Mouse (Mus musculus): ENCODE results near the gene Bend7.

DNA sequence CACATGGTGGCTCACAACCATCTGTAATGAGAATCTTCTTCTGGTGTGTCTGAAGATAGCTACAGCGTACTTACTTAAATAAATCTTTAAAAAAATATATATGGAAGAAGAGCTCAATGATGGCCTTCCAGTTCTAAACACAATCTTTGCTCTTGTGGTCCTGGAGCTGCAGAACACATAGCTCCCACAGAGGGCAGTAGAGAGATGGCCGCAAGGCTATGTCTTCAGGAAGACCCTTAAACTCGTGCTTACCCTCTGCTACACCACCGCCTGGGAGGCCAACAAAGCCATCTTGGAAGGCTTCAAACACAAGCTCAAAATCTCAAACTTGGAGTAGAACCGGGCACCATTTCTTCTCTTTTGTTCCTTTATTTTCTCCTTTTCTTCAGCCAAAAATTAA is 6.4 kb upstream of the Bend7 start:
- no peak for TF ChIP-seq HCFC1 (IDR thresholded peaks at IDR 0.05; ENCODE audit: low read depth, low read length)
- no peak for TF ChIP-seq POLR2A (IDR thresholded peaks at IDR 0.05; ENCODE audit: control insufficient read depth in 1 of 2, insufficient read depth in 1 of 2, low read depth in 1 of 2, low read length in 2 of 2, poor library complexity in 1 of 2)
- no peak for TF ChIP-seq EP300 (IDR thresholded peaks at IDR 0.05; ENCODE audit: low read depth in 1 of 2, low read length in 2 of 2)
- TF ChIP-seq GATA1 (IDR thresholded peaks at IDR 0.05; ENCODE audit: low read depth, low read length): no peak
- TF ChIP-seq USF2 (IDR thresholded peaks at IDR 0.05; ENCODE audit: borderline replicate concordance in 1 of 2, insufficient read depth in 1 of 2, low read depth in 1 of 2, low read length in 2 of 2): no peak
- peak; percentile 37 to 50 (median 44) for TF ChIP-seq CTCF (IDR thresholded peaks at IDR 0.05 in 2 of 3, conservative IDR thresholded peaks at IDR 0.05 in 1 of 3; ENCODE audit: control insufficient read depth in 1 of 3, insufficient read depth in 1 of 3, low read depth in 2 of 3, low read length in 3 of 3, poor library complexity in 1 of 3, severe bottlenecking in 1 of 3)
- TF ChIP-seq MAX (IDR thresholded peaks at IDR 0.05; ENCODE audit: low read length): no peak
- TF ChIP-seq MAZ (IDR thresholded peaks at IDR 0.05; ENCODE audit: low read depth, low read length): no peak
- TF ChIP-seq MAFK (IDR thresholded peaks at IDR 0.05; ENCODE audit: borderline replicate concordance, low read depth, low read length): no peak
- no peak for TF ChIP-seq CHD2 (IDR thresholded peaks at IDR 0.05; ENCODE audit: low read length)
- no peak for TF ChIP-seq JUND (IDR thresholded peaks at IDR 0.05; ENCODE audit: low read depth, low read length)
- TF ChIP-seq SIN3A (IDR thresholded peaks at IDR 0.05; ENCODE audit: low read length): no peak
- no peak for TF ChIP-seq ZKSCAN1 (IDR thresholded peaks at IDR 0.05; ENCODE audit: low read depth, low read length)
- TF ChIP-seq UBTF (IDR thresholded peaks at IDR 0.05; ENCODE audit: borderline replicate concordance, insufficient read depth, low read depth, low read length): no peak

All from MEL (cell line).